Mouse (Mus musculus) cerebellum, postnatal 4 days (tissue): ENCODE data around the gene Gtf2h4.

Experiments
- DNase-seq, 2 experiments: peaks; one replicate each; pipeline ENCODE4 v3.0.0; 2022; ENCODE audit warnings: low spot score in 2 of 2, mixed read lengths in 1 of 2

Gtf2h4 gene

GRCm38 (mm10) chr17:35639352-35639751 is 34.2 kb downstream of the Gtf2h4 start:
- DNase-seq, result no peak

- peak in 1 of 2 experiments; percentile 70 for DNase-seq
These were observed 34.9 kb downstream of the Gtf2h4 start for GRCm38 (mm10) chr17:35638475-35639190.

- DNase-seq, result no peak
These were observed 37.2 kb downstream of the Gtf2h4 start for GRCm38 (mm10) chr17:35636363-35636762.

GRCm38 (mm10) chr17:35635699-35636111 is 37.8 kb downstream of the Gtf2h4 start:
- DNase-seq, result peak; percentile 52 to 77

GRCm38 (mm10) chr17:35635202-35635601 is 38.3 kb downstream of the Gtf2h4 start:
- DNase-seq, result no peak

GRCm38 (mm10) chr17:35633992-35634391 is 39.5 kb downstream of the Gtf2h4 start:
- DNase-seq, result peak in 1 of 2 experiments; percentile 24

GRCm38 (mm10) chr17:35626537-35626936 is 47.0 kb downstream of the Gtf2h4 start, which contains the start of gene Gm9573:
Gene Gm9573, minus strand, starts transcription at chr17:35626637.
- DNase-seq, result no peak
